Mouse (Mus musculus) embryo, embryonic 11 days (tissue): ENCODE measurements around the gene Prdm12.
"Not testable (repeated sequence)": the region's sequence is repeated elsewhere in the genome, so short reads cannot be mapped to it uniquely, and the experiment has no call there.

ENCODE experiments used
- DNase-seq: peaks from one replicate; pipeline ENCODE4 v3.0.0-alpha.2; 2015

Gene Prdm12

GRCm38 (mm10) chr2:31653971-31654853 is 14.4 kb downstream of the Prdm12 start:
- DNase-seq, result peak; percentile 64

GRCm38 (mm10) chr2:31654854-31655559 is 15.2 kb downstream of the Prdm12 start:
- DNase-seq, result peak; percentile 60

- no peak for DNase-seq
Observed at GRCm38 (mm10) chr2:31656374-31656773, 16.5 kb downstream of the Prdm12 start.

- no peak for DNase-seq
Observed at GRCm38 (mm10) chr2:31662939-31663803, 23.3 kb downstream of the Prdm12 start.

GRCm38 (mm10) chr2:31663804-31664180 is 24.0 kb downstream of the Prdm12 start:
- no peak for DNase-seq

GRCm38 (mm10) chr2:31667332-31667731 is 27.5 kb downstream of the Prdm12 start:
- peak; percentile 72 for DNase-seq

- DNase-seq, result peak; percentile 97
Observed at GRCm38 (mm10) chr2:31670551-31671035, 30.8 kb downstream of the Prdm12 start, which contains the start of gene Exosc2. Gene Exosc2 (plus strand): TSS chr2:31670715.

GRCm38 (mm10) chr2:31678641-31679040 is 38.8 kb downstream of the Prdm12 start:
- DNase-seq, result no peak

- DNase-seq, result not testable (repeated sequence)
Observed at GRCm38 (mm10) chr2:31681051-31681707, 41.3 kb downstream of the Prdm12 start.

- DNase-seq, result no peak
Observed at GRCm38 (mm10) chr2:31681731-31682235, 41.9 kb downstream of the Prdm12 start.

GRCm38 (mm10) chr2:31683666-31684065 is 43.8 kb downstream of the Prdm12 start:
- DNase-seq, result peak; percentile 82

GRCm38 (mm10) chr2:31688074-31688925 is 48.5 kb downstream of the Prdm12 start, which contains the start of gene Abl1:
Gene Abl1 (plus strand): TSS chr2:31688376.
- DNase-seq, result peak; percentile 99

- peak; percentile 12 for DNase-seq
Observed at GRCm38 (mm10) chr2:31689045-31689444, 49.2 kb downstream of the Prdm12 start.

GRCm38 (mm10) chr2:31690063-31690462 is 50.2 kb downstream of the Prdm12 start:
- peak; percentile 33 for DNase-seq

GRCm38 (mm10) chr2:31698209-31698608 is 58.4 kb downstream of the Prdm12 start:
- DNase-seq, result no peak

GRCm38 (mm10) chr2:31700545-31701446 is 61.0 kb downstream of the Prdm12 start:
- peak; percentile 66 for DNase-seq

- no peak for DNase-seq
Observed at GRCm38 (mm10) chr2:31703226-31703625, 63.4 kb downstream of the Prdm12 start.
